Mouse (Mus musculus) lung, adult 2 months (tissue): ENCODE data around the gene Ldb3.

ENCODE experiments used
- CTCF ChIP-seq: fragments of 200-500 bp; IDR thresholded peaks from 2 replicates; pipeline ENCODE4 v1.5.1; 2011; ENCODE audit warnings: mild to moderate bottlenecking, low read length, control low read depth; ENCODE audit not compliant: insufficient read depth
- POLR2A ChIP-seq: fragments of 200-500 bp; IDR thresholded peaks from 2 replicates; pipeline ENCODE4 v1.6.1; 2011; ENCODE audit warnings: low read depth, mild to moderate bottlenecking, control low read depth, low read length, borderline replicate concordance; ENCODE audit errors: extremely low read depth

GRCm38 (mm10) chr14:34588498-34588897, at the start of gene Ldb3:
- TF ChIP-seq POLR2A (no peak), CTCF (no peak)
